Mouse (Mus musculus) kidney, postnatal 10 days (tissue): ENCODE results near the gene Cd302.

Experiments
- DNase-seq: peaks from one replicate; pipeline ENCODE4 v3.0.0; 2021; ENCODE audit warnings: mixed read lengths

Gene Cd302

DNA sequence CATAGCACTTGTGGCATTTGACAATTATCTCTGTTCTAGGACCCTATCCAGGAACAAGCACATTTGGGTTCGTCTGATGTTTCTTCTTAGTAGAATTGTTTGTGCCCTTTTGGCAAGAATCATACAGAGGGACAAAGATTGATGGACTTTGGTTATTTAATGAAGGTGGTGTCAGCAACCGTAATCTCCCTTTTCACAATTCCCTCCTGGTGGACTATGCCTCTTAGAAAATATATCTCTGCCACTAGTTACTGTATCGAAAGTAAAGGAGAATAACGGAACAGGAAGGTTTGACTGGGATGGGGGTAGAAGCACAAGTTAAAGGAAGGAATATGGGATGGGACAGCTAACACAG is at the start of gene Cd302:
Cd302 (minus strand) TSS at position 22 of the 355 bp plus-strand sequence.
- no peak for DNase-seq

- DNase-seq: no peak
Observed at GRCm38 (mm10) chr2:60328641-60329040, 44.4 kb upstream of the Cd302 start.

GRCm38 (mm10) chr2:60327581-60327980 is 43.3 kb upstream of the Cd302 start:
- no peak for DNase-seq

- DNase-seq: no peak
Observed at GRCm38 (mm10) chr2:60326948-60327347, 42.7 kb upstream of the Cd302 start.

- no peak for DNase-seq
Observed at GRCm38 (mm10) chr2:60323411-60323810, 39.1 kb upstream of the Cd302 start.

DNA sequence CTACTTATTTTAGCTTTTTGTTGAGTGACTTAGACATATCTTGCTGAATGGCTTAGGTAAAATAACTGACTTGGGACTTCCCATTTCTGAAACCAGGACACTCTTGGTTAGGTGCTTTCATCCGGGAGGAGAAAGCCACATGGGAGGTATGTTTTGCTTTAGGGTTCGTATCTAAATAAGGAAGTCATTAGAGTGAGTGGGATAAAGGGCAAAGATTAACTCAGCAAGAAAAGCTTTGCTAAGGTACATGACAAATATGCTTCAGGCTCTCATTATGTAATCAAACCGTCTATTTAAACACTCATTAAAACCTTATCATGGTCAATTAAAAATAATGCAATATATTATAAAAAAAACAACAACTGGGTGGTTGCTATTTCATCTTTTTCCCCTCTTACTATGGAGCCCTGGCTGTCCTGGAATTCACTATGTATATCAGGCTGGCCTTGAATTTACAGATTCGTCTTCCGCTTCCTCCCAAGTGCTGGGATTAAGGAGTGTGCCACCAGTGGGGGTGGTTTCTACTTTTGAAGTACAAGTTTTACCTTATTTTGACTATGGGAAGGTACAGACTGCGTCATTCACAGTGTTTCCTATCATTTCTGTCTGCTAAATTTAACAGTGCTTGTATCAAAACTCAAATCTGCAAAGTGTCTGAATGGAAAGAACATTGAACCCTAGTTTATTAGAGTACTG is 37.9 kb upstream of the Cd302 start:
- DNase-seq: no peak

DNA sequence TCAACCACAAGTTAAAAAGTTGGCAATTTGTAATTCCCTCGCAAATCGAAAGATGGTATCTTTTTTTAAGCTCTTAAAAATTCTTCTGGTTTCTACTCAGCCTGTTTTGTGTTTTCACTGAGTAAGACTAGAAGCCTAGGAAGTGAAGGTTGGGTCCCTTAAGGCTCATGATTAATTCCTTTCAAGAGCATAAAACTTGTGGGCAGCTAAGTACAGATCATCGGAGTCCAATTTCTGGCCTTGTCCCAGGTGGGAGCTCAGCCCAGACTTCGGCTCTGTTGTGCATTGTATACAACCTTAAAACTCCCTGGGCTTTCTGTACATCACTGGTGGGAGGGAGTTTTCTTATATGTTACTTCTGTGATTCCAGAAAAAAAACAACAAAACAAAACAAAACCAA is 19.5 kb upstream of the Cd302 start:
- no peak for DNase-seq

- DNase-seq: no peak
Observed at GRCm38 (mm10) chr2:60299323-60299722, 15.0 kb upstream of the Cd302 start.

DNA sequence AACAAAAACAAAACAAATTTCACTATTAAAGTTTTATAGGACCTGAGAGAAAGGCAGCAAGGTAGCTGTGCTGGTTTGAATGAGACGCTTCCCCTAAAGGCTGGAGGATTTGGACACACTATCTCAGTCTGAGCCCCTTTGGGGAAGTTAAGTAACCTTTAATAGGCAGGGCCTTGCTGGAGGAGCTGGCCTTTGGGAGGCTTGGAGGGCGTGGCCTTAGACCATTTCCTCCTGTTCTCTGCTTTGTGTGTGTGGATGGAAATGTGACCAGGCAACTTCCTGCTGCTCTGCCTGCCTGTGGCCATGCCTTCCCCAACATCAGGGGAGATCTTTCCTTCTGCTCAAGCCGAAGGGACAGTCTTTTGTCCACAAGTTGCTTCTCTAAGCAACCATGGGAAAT is 14.0 kb upstream of the Cd302 start:
- no peak for DNase-seq

- DNase-seq: no peak
Observed at GRCm38 (mm10) chr2:60291381-60291780, 7.1 kb upstream of the Cd302 start.

DNA sequence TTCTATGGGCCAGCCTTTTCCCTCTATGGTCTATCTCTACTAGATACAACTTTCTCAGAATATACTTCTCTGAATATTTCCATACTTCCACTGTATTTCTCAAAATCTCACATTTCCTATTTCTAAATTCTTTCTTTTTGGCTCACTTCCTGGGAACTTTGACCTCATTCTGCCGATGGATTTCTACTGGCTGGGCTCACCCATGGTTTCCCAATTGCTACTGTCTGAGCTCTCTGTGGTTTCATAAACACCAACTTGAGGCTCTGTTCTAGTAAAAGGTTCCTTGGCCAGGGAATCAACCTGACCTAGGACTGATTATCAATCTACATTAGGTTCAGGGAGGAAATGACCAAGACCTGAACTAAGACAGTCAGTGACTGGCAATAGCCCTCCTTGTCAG is 5.2 kb upstream of the Cd302 start:
- no peak for DNase-seq

- no peak for DNase-seq
Observed at GRCm38 (mm10) chr2:60288606-60289005, 4.3 kb upstream of the Cd302 start.

- no peak for DNase-seq
Observed at GRCm38 (mm10) chr2:60285107-60285617, 874 bp upstream of the Cd302 start.

DNA sequence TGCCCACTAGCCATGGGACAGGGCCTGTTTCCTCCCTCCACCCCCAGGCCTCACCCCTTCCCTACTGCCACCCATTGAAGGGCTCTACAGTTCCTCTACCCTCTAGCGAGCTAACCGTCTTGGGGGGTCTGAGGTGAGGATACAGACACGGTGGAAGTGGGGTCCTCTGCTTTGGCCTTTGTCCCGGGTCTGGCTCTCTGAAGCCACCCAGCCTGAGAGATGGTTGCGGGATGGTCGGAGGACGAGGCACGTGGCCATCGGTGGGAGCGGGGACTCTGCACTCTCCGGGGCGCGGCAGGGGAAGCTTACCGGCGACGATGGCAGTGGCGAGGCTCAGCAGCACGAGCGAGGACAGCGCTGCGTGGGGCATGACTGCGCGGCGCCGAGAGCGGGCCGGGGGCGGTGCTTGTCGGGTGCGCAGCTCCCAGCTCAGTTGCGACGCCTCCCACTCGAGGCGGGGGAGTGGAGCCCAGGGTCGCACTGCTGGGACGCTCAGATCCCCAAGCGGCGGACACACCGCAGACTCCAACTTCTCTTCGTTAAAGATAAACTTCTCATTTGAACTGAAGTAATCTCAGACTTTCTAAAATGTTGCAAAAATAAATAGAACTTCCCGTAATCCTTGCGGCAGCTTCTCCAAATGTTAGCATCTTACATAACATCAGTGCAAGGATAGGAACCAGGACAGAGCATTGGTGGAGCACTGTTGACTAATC is 379 bp downstream of the Cd302 start:
- peak; percentile 88 for DNase-seq

- DNase-seq: no peak
Observed at GRCm38 (mm10) chr2:60283208-60283750, 1.0 kb downstream of the Cd302 start.

DNA sequence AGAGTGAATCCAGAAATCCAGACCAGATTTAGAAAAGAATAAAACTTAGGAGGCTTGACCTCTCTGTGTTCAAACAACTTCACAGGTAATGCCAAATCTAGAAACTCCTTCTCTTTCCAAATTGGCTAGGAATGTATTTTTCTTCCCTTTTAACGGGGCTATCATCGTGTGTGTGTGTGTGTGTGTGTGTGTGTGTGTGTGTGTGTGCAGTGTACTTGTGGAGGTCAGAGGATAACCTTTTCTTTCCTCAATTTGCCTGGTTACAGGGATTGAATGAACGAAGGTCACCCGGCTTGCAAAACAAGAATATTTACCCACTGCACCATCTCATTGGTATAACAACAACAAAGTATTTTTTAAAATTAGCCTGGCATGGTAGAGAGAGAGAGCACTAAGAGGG is 1.7 kb downstream of the Cd302 start:
- no peak for DNase-seq

- no peak for DNase-seq
Observed at GRCm38 (mm10) chr2:60278627-60279026, 5.7 kb downstream of the Cd302 start.

DNA sequence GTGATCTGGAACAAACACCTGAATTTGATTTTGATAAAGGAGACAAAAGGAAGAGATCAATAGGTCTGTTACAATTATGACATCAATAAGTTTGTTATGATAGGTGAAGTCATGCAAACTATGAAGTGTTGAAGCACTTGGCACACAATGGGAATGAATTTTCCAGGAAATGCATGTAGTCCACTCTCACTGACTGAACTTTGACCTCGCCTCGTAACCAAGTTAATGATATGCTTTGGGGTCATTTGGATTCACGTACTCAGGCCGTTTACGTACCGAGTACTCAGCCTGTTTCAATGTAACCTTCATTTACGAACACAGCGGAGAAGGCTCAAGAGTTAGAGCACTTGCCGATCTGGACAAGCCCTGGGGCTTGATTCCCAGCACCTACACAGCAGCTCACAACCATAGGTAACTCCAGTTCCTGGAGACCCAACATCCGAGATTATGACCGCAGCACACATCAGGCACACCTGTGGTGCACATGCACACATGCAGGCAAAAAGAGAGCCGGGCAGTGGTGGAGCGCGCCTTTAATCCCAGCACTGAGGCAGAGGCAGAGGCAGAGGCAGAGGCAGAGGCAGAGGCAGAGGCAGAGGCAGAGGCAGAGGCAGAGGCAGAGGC is 14.3 kb downstream of the Cd302 start:
- DNase-seq: no peak

DNA sequence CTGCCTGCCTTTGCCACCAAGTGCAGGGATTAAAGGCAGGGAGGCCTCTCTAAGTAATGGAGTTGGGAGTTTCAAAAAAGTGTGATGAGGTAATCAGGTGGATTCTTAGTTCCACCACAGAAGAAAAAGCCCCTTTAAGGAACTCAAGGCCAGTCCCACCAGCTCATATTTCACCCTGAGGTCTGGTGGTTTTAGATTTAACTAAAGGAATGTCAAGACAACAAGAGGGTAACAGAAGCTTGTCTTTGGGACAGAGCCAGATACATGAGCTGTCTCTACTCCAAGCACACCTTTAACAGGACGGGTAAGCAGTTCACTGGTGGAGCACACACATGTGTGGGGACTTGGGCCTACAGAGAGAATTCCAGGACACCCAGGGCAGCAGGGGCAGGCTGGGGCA is 16.7 kb downstream of the Cd302 start:
- DNase-seq: no peak

GRCm38 (mm10) chr2:60260621-60261350 is 23.5 kb downstream of the Cd302 start:
- peak; percentile 32 for DNase-seq

GRCm38 (mm10) chr2:60259186-60259585 is 25.1 kb downstream of the Cd302 start:
- no peak for DNase-seq

DNA sequence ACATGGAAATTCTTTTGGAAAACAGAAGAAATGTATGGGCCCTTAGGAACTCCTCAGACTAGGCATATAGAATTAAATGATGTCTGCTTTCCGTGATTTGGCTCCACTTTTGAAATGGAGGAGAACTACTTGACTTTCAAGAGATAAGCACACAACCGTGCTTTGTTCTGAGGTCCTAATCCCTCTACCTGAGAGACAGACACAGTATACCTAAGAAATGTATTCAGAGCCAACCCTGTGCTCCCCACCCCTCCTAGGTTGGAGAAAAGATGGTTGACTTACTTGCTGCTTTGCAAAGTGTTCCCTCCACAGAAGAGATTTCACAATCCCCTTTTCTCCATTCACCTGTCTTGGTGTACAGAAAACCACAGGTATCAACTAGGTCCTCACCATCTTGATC is 27.5 kb downstream of the Cd302 start:
- DNase-seq: no peak

- DNase-seq: no peak
Observed at GRCm38 (mm10) chr2:60253506-60253905, 30.8 kb downstream of the Cd302 start.
